Mouse (Mus musculus) CH12.LX (cell line): Measurements from ENCODE around the gene Pdcd6ip. TPM values are rescaled to one million over a fixed set of nuclear protein-coding genes. Genes with fewer than 3 reads are reported as not detected.
A peak's percentile ranks its signal among the peaks of the same experiment; 100 is the strongest.

Experiments used
- DNase-seq: peaks from one replicate; pipeline ENCODE4 v3.0.0-alpha.2; 2013; ENCODE audit errors: extremely low read depth
- H3K27ac ChIP-seq: 2 replicates; pipeline ENCODE4 v1.5.1; 2012; ENCODE audit warnings: low read depth, mild to moderate bottlenecking, control low read depth, moderate library complexity; ENCODE audit not compliant: insufficient read depth
- H3K27me3 ChIP-seq: replicated peaks from 2 replicates; pipeline ENCODE3; 2012; ENCODE audit warnings: inconsistent platforms
- H3K36me3 ChIP-seq, 2 experiments: replicated peaks in 1 of 2; 2 replicates each; pipeline versions ENCODE3 to v1.6.1; 2012; ENCODE audit warnings: inconsistent platforms in 1 of 2, low read length in 1 of 2, mild to moderate bottlenecking in 1 of 2, mixed read lengths in 1 of 2, moderate library complexity in 1 of 2; ENCODE audit not compliant: control insufficient read depth in 1 of 2, insufficient read depth in 1 of 2
- H3K4me1 ChIP-seq, 2 experiments: 2 replicates each; pipeline ENCODE4 v1.6.1; 2012; ENCODE audit warnings: inconsistent platforms in 1 of 2, moderate library complexity in 1 of 2; ENCODE audit not compliant: insufficient read depth in 2 of 2, control insufficient read depth in 1 of 2
- H3K4me2 ChIP-seq: 2 replicates; pipeline ENCODE4 v1.6.1; 2012; ENCODE audit warnings: low read depth, mild to moderate bottlenecking, control low read depth; ENCODE audit not compliant: poor library complexity, insufficient read depth, severe bottlenecking
- H3K4me3 ChIP-seq, 3 experiments: fragments of 150-350 bp in 1 of 3; sonication (generic) in 1 of 3; replicated peaks in 1 of 3; 2 replicates each; pipeline versions ENCODE3 to v1.5.1; 2011 to 2012; ENCODE audit warnings: low read depth in 2 of 3, low read length in 2 of 3, mild to moderate bottlenecking in 2 of 3, moderate library complexity in 2 of 3, control low read depth in 1 of 3, improper control_type of control experiment in 1 of 3, inconsistent platforms in 1 of 3, mixed read lengths in 1 of 3; ENCODE audit not compliant: poor library complexity in 1 of 3
- H3K79me2 ChIP-seq: replicated peaks from 2 replicates; pipeline ENCODE4 v1.6.1; 2012; ENCODE audit warnings: mild to moderate bottlenecking, moderate library complexity; ENCODE audit not compliant: control insufficient read depth, poor library complexity, insufficient read depth, severe bottlenecking; ENCODE audit errors: extremely low read depth
- H3K9ac ChIP-seq: 2 replicates; pipeline ENCODE4 v1.6.1; 2012; ENCODE audit warnings: low read depth, mild to moderate bottlenecking, control low read depth, moderate library complexity; ENCODE audit not compliant: insufficient read depth
- H3K9me3 ChIP-seq: replicated peaks from 2 replicates; pipeline ENCODE3; 2012; ENCODE audit warnings: low read length, inconsistent platforms, mixed read lengths
- BHLHE40 ChIP-seq: IDR thresholded peaks from 2 replicates; pipeline ENCODE4 v1.6.1; 2011; ENCODE audit warnings: mild to moderate bottlenecking, low read depth, low read length, improper control_type of control experiment
- CHD1 ChIP-seq: IDR thresholded peaks from 2 replicates; pipeline ENCODE4 v1.6.1; 2012; ENCODE audit warnings: low read depth, low read length, improper control_type of control experiment, inconsistent platforms
- CTCF ChIP-seq, 2 experiments: IDR thresholded peaks in 1 of 2; conservative IDR thresholded peaks in 1 of 2; 2 replicates each; pipeline ENCODE4 v1.5.1; 2011 to 2012; ENCODE audit warnings: low read depth in 2 of 2, low read length in 2 of 2, improper control_type of control experiment in 1 of 2, inconsistent platforms in 1 of 2, mild to moderate bottlenecking in 1 of 2, moderate library complexity in 1 of 2
- E2F4 ChIP-seq: IDR thresholded peaks from 2 replicates; pipeline ENCODE4 v1.6.1; 2011; ENCODE audit warnings: low read depth, low read length, improper control_type of control experiment; ENCODE audit not compliant: insufficient replicate concordance
- ELF1 ChIP-seq: IDR thresholded peaks from 2 replicates; pipeline ENCODE4 v1.6.1; 2014; ENCODE audit warnings: low read depth, mild to moderate bottlenecking, inconsistent platforms, low read length, improper control_type of control experiment
- EP300 ChIP-seq: IDR thresholded peaks from 2 replicates; pipeline ENCODE4 v1.6.1; 2011; ENCODE audit warnings: low read length, improper control_type of control experiment
- GABPA ChIP-seq: IDR thresholded peaks from 2 replicates; pipeline ENCODE4 v1.6.1; 2012; ENCODE audit warnings: low read depth, low read length, improper control_type of control experiment, inconsistent platforms; ENCODE audit not compliant: insufficient replicate concordance
- HCFC1 ChIP-seq: IDR thresholded peaks from 2 replicates; pipeline ENCODE4 v1.6.1; 2012; ENCODE audit warnings: low read depth, mild to moderate bottlenecking, inconsistent platforms, low read length, improper control_type of control experiment
- JUN ChIP-seq: IDR thresholded peaks from 2 replicates; pipeline ENCODE4 v1.6.1; 2011; ENCODE audit warnings: low read depth, mild to moderate bottlenecking, low read length, improper control_type of control experiment, moderate library complexity; ENCODE audit not compliant: insufficient read depth
- JUND ChIP-seq: conservative IDR thresholded peaks from 2 replicates; pipeline ENCODE4 v1.6.1; 2011; ENCODE audit warnings: low read depth, low read length, improper control_type of control experiment
- MAX ChIP-seq: IDR thresholded peaks from 2 replicates; pipeline ENCODE4 v1.6.1; 2011; ENCODE audit warnings: low read length, improper control_type of control experiment
- MAZ ChIP-seq: IDR thresholded peaks from 2 replicates; pipeline ENCODE4 v1.6.1; 2012; ENCODE audit warnings: low read depth, mild to moderate bottlenecking, inconsistent platforms, low read length, improper control_type of control experiment, moderate library complexity
- MEF2A ChIP-seq: IDR thresholded peaks from 2 replicates; pipeline ENCODE4 v1.6.1; 2014; ENCODE audit warnings: low read depth, mild to moderate bottlenecking, inconsistent platforms, low read length, improper control_type of control experiment, borderline replicate concordance
- MXI1 ChIP-seq: IDR thresholded peaks from 2 replicates; pipeline ENCODE4 v1.6.1; 2011; ENCODE audit warnings: mild to moderate bottlenecking, low read depth, low read length, improper control_type of control experiment
- MYC ChIP-seq: IDR thresholded peaks from 2 replicates; pipeline ENCODE4 v1.6.1; 2011; ENCODE audit warnings: low read depth, mild to moderate bottlenecking, improper control_type of control experiment, low read length
- POLR2A ChIP-seq: IDR thresholded peaks from 2 replicates; pipeline ENCODE4 v1.6.1; 2011; ENCODE audit warnings: low read depth, mild to moderate bottlenecking, improper control_type of control experiment, low read length
- POLR2AphosphoS2 ChIP-seq: IDR thresholded peaks from 2 replicates; pipeline ENCODE4 v1.6.1; 2011; ENCODE audit warnings: low read depth, low read length, improper control_type of control experiment
- RAD21 ChIP-seq: IDR thresholded peaks from 2 replicates; pipeline ENCODE4 v1.6.1; 2011; ENCODE audit warnings: low read depth, mild to moderate bottlenecking, low read length, improper control_type of control experiment, moderate library complexity
- RCOR1 ChIP-seq: conservative IDR thresholded peaks from 2 replicates; pipeline ENCODE4 v1.6.1; 2012; ENCODE audit warnings: low read depth, mild to moderate bottlenecking, inconsistent platforms, low read length, improper control_type of control experiment
- SIN3A ChIP-seq: IDR thresholded peaks from 2 replicates; pipeline ENCODE4 v1.6.1; 2012; ENCODE audit warnings: low read length, improper control_type of control experiment, inconsistent platforms
- SMC3 ChIP-seq: IDR thresholded peaks from 2 replicates; pipeline ENCODE4 v1.6.1; 2011; ENCODE audit warnings: low read depth, low read length, improper control_type of control experiment
- TBP ChIP-seq: conservative IDR thresholded peaks from 2 replicates; pipeline ENCODE4 v1.6.1; 2011; ENCODE audit warnings: low read depth, low read length, improper control_type of control experiment
- UBTF ChIP-seq: IDR thresholded peaks from 2 replicates; pipeline ENCODE4 v1.6.1; 2012; ENCODE audit warnings: low read depth, mild to moderate bottlenecking, inconsistent platforms, low read length, improper control_type of control experiment, moderate library complexity
- USF1 ChIP-seq: IDR thresholded peaks from 2 replicates; pipeline ENCODE4 v1.6.1; 2014; ENCODE audit warnings: low read depth, mild to moderate bottlenecking, inconsistent platforms, low read length, improper control_type of control experiment
- USF2 ChIP-seq: conservative IDR thresholded peaks from 2 replicates; pipeline ENCODE4 v1.6.1; 2011; ENCODE audit warnings: low read depth, low read length, improper control_type of control experiment
- ZC3H11A ChIP-seq: IDR thresholded peaks from 2 replicates; pipeline ENCODE4 v1.6.1; 2012; ENCODE audit warnings: low read depth, mild to moderate bottlenecking, inconsistent platforms, low read length, improper control_type of control experiment
- ZKSCAN1 ChIP-seq: IDR thresholded peaks from 2 replicates; pipeline ENCODE4 v1.6.1; 2012; ENCODE audit warnings: low read depth, inconsistent platforms, low read length, improper control_type of control experiment, borderline replicate concordance
- ZNF384 ChIP-seq: IDR thresholded peaks from 2 replicates; pipeline ENCODE4 v1.6.1; 2012; ENCODE audit warnings: low read depth, low read length, improper control_type of control experiment, inconsistent platforms
- dilution Hi-C: fragments of 300-500 bp; cut with MboI; formaldehyde crosslinking; loops from 2 replicates; pipeline ENCODE4 v1.14.3; 2020; ENCODE audit warnings: low sequenced_read_pairs; ENCODE audit not compliant: extremely low pct_unique_long_range_greater_than_20kb, extremely low pct_ligation_motif_present
- in situ Hi-C: fragments of 300-500 bp; cut with MboI; formaldehyde crosslinking; loops from 3 replicates; pipeline ENCODE4 v1.14.3; 2019; ENCODE audit warnings: low sequenced_read_pairs, low pct_ligation_motif_present, low pct_unique_long_range_greater_than_20kb, mixed read lengths
- polyA plus RNA-seq: library from polyadenylated mRNA; unstranded; fragments of >175 nt; gene quantifications from 2 replicates; pipeline ENCODE4 v1.2.1, GENCODE M21; 2012; ENCODE audit warnings: low read depth; ENCODE audit not compliant: insufficient read length
- total RNA-seq, 2 experiments: library from RNA; depleted of rRNA; stranded (reverse); fragments of 300-350 nt in 1 of 2; fragments of >200 nt in 1 of 2; gene quantifications; 2 replicates each; pipeline ENCODE4 v1.2.3; 2012 to 2014

Gene Pdcd6ip
- total and polyA plus RNA-seq, 3 experiments = 23.3 to 75.6 (median 29.5) TPM

DNA sequence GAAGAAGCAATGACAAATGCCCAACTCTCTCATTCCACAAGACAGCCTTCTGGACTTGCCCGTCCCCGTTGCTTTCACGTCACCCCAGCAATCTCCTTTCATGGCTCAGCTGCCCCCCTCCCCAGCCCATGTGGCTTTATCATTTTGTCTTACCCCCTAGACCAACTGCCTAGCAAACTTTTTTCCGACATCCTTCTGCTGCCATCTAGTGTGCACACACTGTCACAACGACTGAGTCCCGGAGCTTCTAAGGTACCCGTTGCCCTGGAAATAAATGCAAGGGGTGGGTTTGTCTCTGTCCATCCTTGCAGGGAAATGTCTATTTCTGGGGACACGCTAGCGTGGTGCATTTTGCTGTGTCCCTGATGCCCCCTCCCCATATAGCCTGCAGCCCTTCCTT lies 78.4 kb downstream of the Pdcd6ip start:
- TF ChIP-seq MEF2A (no peak), ZC3H11A (no peak), HCFC1 (no peak), USF1 (no peak), ELF1 (no peak), SMC3 (peak; percentile 69), POLR2A (no peak), RCOR1 (no peak), CHD1 (no peak), BHLHE40 (no peak), MAX (no peak), JUN (no peak), MYC (no peak), ZKSCAN1 (no peak), MXI1 (no peak), E2F4 (no peak), RAD21 (peak; percentile 78), CTCF (conservative IDR thresholded peaks at IDR 0.05 in 1 of 2, IDR thresholded peaks at IDR 0.05 in 1 of 2; ENCODE audit: low read depth in 2 of 2, low read length in 2 of 2) (peak; percentile 26 to 84; a peak in 2 of 4 replicates), ZNF384 (no peak), MAZ (no peak), TBP (no peak), UBTF (no peak)
- TF ChIP-seq, all 38 proteins: peak for 3
- H3K9me3 ChIP-seq = no peaks in the 10 kb centered on the region
- no peaks in the 10 kb centered on the region for H3K36me3 ChIP-seq
- H3K4me1 ChIP-seq = no peaks in the 10 kb centered on the region
- in situ Hi-C loops (loop anchor here (25.0 kb wide), 1 partner anchor 192 kb away; no protein-coding TSS in a partner anchor), dilution Hi-C loops (no loop called here)
- H3K9ac ChIP-seq = no peak overlapping the region
- H3K27ac ChIP-seq = no peak overlapping the region
- peak; percentile 37 for DNase-seq
- H3K4me3 ChIP-seq = no peak overlapping the region
- H3K4me2 ChIP-seq = no peak overlapping the region
- no peaks in the 10 kb centered on the region for H3K79me2 ChIP-seq
- H3K27me3 ChIP-seq = peaks cover 23% of the 10 kb centered on the region

DNA sequence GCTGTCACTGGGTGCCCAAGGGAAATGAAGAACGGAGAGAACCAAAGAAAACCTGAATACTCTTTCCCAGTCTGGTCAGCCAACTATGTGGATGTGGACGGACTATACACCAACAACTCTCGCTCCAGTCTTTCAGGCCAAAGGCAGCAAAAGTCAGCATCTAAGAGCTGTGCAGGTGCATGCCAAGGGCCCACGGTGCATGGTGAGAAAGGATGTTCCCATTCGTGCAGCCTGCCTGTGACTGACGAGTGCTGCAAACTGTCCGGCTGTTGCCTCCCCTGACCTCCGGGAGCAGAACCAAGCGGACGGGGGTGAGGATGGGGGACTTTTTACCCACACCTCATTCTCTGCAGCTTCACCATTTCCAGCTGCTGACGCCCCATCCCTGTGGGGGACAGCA lies 78.9 kb downstream of the Pdcd6ip start:
- in situ Hi-C loops = loop anchor here (25.0 kb wide), 1 partner anchor 192 kb away; no protein-coding TSS in a partner anchor
- dilution Hi-C loops = no loop called here

More for the DNA sequence above, 78.9 kb downstream of the Pdcd6ip start:
- no peaks in the 10 kb centered on the region for H3K4me1 ChIP-seq
- H3K27ac ChIP-seq = no peak overlapping the region
- no peaks in the 10 kb centered on the region for H3K79me2 ChIP-seq
- no peak overlapping the region for H3K9ac ChIP-seq
- H3K36me3 ChIP-seq = no peaks in the 10 kb centered on the region
- no peak overlapping the region for H3K4me3 ChIP-seq
- H3K27me3 ChIP-seq = peaks cover 23% of the 10 kb centered on the region
- no peak overlapping the region for H3K4me2 ChIP-seq
- TF ChIP-seq MAZ = no peak
- TF ChIP-seq ELF1 = no peak
- no peak for TF ChIP-seq JUND
- no peak for TF ChIP-seq POLR2AphosphoS2
- no peak for TF ChIP-seq SIN3A
- no peak for TF ChIP-seq GABPA
- no peak for TF ChIP-seq EP300
- no peak for TF ChIP-seq ZNF384
- TF ChIP-seq TBP = no peak
- TF ChIP-seq USF2 = no peak
- DNase-seq = no peak
- H3K9me3 ChIP-seq = no peaks in the 10 kb centered on the region
